Mouse (Mus musculus): ENCODE results near the gene Tshb. TPM values are rescaled to one million over a fixed set of nuclear protein-coding genes. Genes with fewer than 3 reads are reported as not detected.

Tshb gene
- polyA plus RNA-seq, 1 experiment from 2014 or later: 9.0 TPM

DNA sequence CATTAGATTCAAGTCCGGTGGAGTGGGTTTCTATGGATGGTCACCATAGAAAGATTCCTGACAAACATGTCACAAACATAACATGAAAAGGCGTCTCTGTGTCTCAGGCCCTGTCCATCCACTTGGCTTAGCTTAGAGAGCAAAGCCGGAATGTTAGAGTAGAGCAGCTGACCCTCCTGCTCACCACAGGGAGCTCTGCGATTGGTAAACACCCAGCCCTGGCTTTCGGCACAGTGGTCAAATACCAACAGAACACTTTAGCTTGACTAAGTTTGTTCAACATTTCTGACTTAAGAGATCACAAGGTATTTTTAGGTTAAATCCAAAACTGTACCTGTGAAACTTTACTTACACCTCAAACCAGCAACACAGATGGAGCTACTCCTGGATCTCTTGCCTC, 31.4 kb downstream of the Tshb start:
- H3K27ac ChIP-seq (ENCODE audit: low read length): peak overlapping the region; percentile 84

GRCm38 (mm10) chr3:102748686-102749085, 33.8 kb downstream of the Tshb start:
- no peak for DNase-seq (ENCODE audit: low spot score)
- Histone ChIP-seq H3K27me3 (replicated peaks; ENCODE audit: insufficient read depth, low read length) (no peaks in the 10 kb centered on the region), H3K4me3 (ENCODE audit: low read depth, low read length) (no peak overlapping the region), H3K36me3 (ENCODE audit: insufficient read depth, low read length) (no peaks in the 10 kb centered on the region), H3K27ac (ENCODE audit: low read length) (peak overlapping the region; percentile 38; the same call in 1 of the 2 replicates), H3K9ac (replicated peaks; ENCODE audit: low read depth) (no peak overlapping the region), H3K4me2 (replicated peaks; ENCODE audit: low read depth, low read length) (no peak overlapping the region), H3K9me3 (ENCODE audit: low read length) (no peaks in the 10 kb centered on the region), H3K4me1 (ENCODE audit: insufficient read depth, low read depth, low read length) (peaks cover 16% of the 10 kb centered on the region)
- no peak for TF ChIP-seq EP300 (IDR thresholded peaks at IDR 0.05)
- no peak for TF ChIP-seq CTCF (IDR thresholded peaks at IDR 0.05)
- no peak for ATAC-seq
- WGBS: 88% methylated on average over 5 of the region's 5 CpGs

More for the DNA sequence above, 31.4 kb downstream of the Tshb start:
- peaks cover 9% of the 10 kb centered on the region; the same call in 1 of the 2 replicates for H3K4me1 ChIP-seq (ENCODE audit: insufficient read depth, low read depth, low read length)
- WGBS: 53% methylated on average over 5 of the region's 5 CpGs
- no peak overlapping the region for H3K4me2 ChIP-seq (replicated peaks; ENCODE audit: low read depth, low read length)
- H3K4me3 ChIP-seq (ENCODE audit: low read depth, low read length): no peak overlapping the region
- no peak overlapping the region for H3K9ac ChIP-seq (replicated peaks; ENCODE audit: low read depth)
- no peaks in the 10 kb centered on the region for H3K27me3 ChIP-seq (replicated peaks; ENCODE audit: insufficient read depth, low read length)
- TF ChIP-seq EP300 (IDR thresholded peaks at IDR 0.05) (peak; percentile 88), CTCF (IDR thresholded peaks at IDR 0.05) (no peak)
- DNase-seq (ENCODE audit: low spot score): peak; percentile 90
- peak; percentile 91 for ATAC-seq
- 0 out of 2 replicates have a peak, but pooled peaks cover 4% of the 10 kb centered on the region for H3K36me3 ChIP-seq (ENCODE audit: insufficient read depth, low read length)
- no peaks in the 10 kb centered on the region for H3K9me3 ChIP-seq (ENCODE audit: low read length)

DNA sequence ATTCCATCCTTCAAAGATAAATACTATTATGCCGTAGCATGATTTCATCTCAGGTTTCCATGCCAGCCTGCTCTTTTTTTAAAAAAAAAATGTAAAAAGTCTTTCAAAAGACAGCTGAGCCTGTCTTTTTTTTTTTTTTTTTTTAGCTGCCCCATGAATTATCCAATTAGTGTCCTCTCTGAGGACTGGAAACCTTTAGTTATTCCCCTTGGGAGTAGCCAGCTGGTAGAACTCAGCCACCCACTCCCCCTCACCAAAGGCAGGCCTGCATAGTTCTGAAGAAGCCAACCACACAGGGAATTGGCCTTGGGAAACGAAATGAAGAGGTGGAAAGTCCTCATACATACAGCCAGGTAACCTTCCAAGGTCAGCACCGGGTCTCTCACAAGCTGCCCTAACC, 34.5 kb downstream of the Tshb start:
- H3K4me3 ChIP-seq (ENCODE audit: low read depth, low read length): no peak overlapping the region
- TF ChIP-seq EP300 (IDR thresholded peaks at IDR 0.05) (no peak), CTCF (IDR thresholded peaks at IDR 0.05) (no peak)
- 0 out of 2 replicates have a peak overlapping the region, but pooled peaks have one; percentile 38 for H3K27ac ChIP-seq (ENCODE audit: low read length)
- no peak overlapping the region for H3K9ac ChIP-seq (replicated peaks; ENCODE audit: low read depth)
- DNase-seq (ENCODE audit: low spot score) (no peak), ATAC-seq (no peak)
- WGBS: 67% methylated on average over 3 of the region's 3 CpGs
- H3K36me3 ChIP-seq (ENCODE audit: insufficient read depth, low read length): no peaks in the 10 kb centered on the region
- H3K4me2 ChIP-seq (replicated peaks; ENCODE audit: low read depth, low read length): no peak overlapping the region
- no peaks in the 10 kb centered on the region for H3K27me3 ChIP-seq (replicated peaks; ENCODE audit: insufficient read depth, low read length)
- peaks cover 17% of the 10 kb centered on the region for H3K4me1 ChIP-seq (ENCODE audit: insufficient read depth, low read depth, low read length)
- H3K9me3 ChIP-seq (ENCODE audit: low read length): no peaks in the 10 kb centered on the region

DNA sequence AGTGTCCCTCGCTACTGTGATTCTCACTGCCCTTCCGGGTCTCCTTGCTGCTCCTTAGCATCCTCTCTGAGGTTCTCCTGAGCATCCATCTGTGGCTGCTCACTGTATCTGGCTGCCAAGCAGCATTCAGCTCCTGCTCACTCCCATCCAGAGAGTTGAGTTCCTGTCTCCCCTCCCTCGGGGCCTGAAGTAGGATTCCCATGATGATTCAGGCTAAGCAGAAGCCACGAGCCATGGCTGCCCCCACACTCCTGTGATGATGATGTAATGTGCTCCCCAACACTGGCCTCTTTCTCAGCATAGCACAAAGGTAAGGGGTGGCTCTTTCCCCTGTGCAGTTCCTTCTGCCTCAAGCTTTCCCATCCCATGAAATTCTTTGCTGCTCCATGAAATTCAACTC, 36.3 kb downstream of the Tshb start:
- Histone ChIP-seq H3K27ac (ENCODE audit: low read length) (no peak overlapping the region), H3K4me2 (replicated peaks; ENCODE audit: low read depth, low read length) (no peak overlapping the region), H3K36me3 (ENCODE audit: insufficient read depth, low read length) (no peaks in the 10 kb centered on the region), H3K27me3 (replicated peaks; ENCODE audit: insufficient read depth, low read length) (no peaks in the 10 kb centered on the region), H3K9me3 (ENCODE audit: low read length) (no peaks in the 10 kb centered on the region), H3K4me3 (ENCODE audit: low read depth, low read length) (no peak overlapping the region), H3K4me1 (ENCODE audit: insufficient read depth, low read depth, low read length) (peaks cover 17% of the 10 kb centered on the region), H3K9ac (replicated peaks; ENCODE audit: low read depth) (no peak overlapping the region)
- no peak for ATAC-seq
- no peak for DNase-seq (ENCODE audit: low spot score)
- TF ChIP-seq CTCF (IDR thresholded peaks at IDR 0.05) (no peak), EP300 (IDR thresholded peaks at IDR 0.05) (no peak)
- WGBS: 80% methylated on average over 4 of the region's 4 CpGs

- no peak overlapping the region for H3K4me2 ChIP-seq (replicated peaks; ENCODE audit: low read depth, low read length)
- no peak overlapping the region for H3K4me3 ChIP-seq (ENCODE audit: low read depth, low read length)
- no peaks in the 10 kb centered on the region for H3K36me3 ChIP-seq (ENCODE audit: insufficient read depth, low read length)
- H3K27ac ChIP-seq (ENCODE audit: low read length): peak overlapping the region; percentile 93
- WGBS: 24% methylated on average over 5 of the region's 5 CpGs
- H3K27me3 ChIP-seq (replicated peaks; ENCODE audit: insufficient read depth, low read length): no peaks in the 10 kb centered on the region
- H3K4me1 ChIP-seq (ENCODE audit: insufficient read depth, low read depth, low read length): peaks cover 8% of the 10 kb centered on the region
- H3K9ac ChIP-seq (replicated peaks; ENCODE audit: low read depth): no peak overlapping the region
- peak; percentile 74 for DNase-seq (ENCODE audit: low spot score)
- H3K9me3 ChIP-seq (ENCODE audit: low read length): no peaks in the 10 kb centered on the region
- TF ChIP-seq CTCF (IDR thresholded peaks at IDR 0.05) (no peak), EP300 (IDR thresholded peaks at IDR 0.05) (peak; percentile 26; the same call in 1 of the 2 replicates)
- ATAC-seq: peak; percentile 60
Observed at GRCm38 (mm10) chr3:102744657-102745056, 37.9 kb downstream of the Tshb start.

DNA sequence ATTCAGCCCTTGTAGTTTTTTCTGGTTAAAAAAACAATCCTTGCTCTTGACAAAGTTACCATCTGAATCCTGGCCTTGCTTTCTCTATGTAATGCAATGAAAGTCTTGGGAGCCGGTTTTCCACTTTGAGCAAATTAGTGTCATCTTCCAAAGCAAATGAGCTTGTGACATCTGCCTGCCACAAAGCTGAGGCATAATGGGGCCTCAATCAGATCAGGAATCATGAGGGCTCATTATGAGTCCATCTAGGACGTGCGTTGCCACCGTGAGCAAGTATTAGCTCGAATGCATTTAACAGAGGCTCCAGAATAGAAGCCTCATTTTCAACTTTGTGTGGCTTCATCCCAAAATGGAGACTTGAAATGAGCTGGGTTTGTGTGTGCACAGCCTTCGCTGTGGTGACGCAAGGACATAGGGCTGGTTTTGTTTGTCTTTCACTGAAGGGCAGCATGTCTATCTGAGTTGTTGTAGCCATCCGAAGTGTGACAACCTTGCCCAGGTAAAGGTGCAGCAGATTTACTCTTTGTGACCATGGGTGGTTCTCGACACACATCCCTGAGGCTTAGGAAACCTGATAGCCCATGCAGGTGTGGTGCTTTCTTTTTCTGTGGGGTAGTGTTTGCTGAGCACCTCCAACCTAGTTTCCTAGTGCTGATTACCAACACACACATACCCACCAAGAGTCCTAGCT, 38.6 kb downstream of the Tshb start:
- DNase-seq (ENCODE audit: low spot score) (no peak), ATAC-seq (peak; percentile 4; the same call in 1 of the 2 replicates)
- H3K27ac ChIP-seq (ENCODE audit: low read length): peak overlapping the region; percentile 93
- no peak overlapping the region for H3K4me3 ChIP-seq (ENCODE audit: low read depth, low read length)
- H3K4me2 ChIP-seq (replicated peaks; ENCODE audit: low read depth, low read length): no peak overlapping the region
- H3K9me3 ChIP-seq (ENCODE audit: low read length): no peaks in the 10 kb centered on the region
- 72% methylated on average over 9 of the region's 9 CpGs for WGBS
- H3K36me3 ChIP-seq (ENCODE audit: insufficient read depth, low read length): no peaks in the 10 kb centered on the region
- H3K27me3 ChIP-seq (replicated peaks; ENCODE audit: insufficient read depth, low read length): no peaks in the 10 kb centered on the region
- H3K4me1 ChIP-seq (ENCODE audit: insufficient read depth, low read depth, low read length): peaks cover 11% of the 10 kb centered on the region
- H3K9ac ChIP-seq (replicated peaks; ENCODE audit: low read depth): no peak overlapping the region
- no peak for TF ChIP-seq EP300 (IDR thresholded peaks at IDR 0.05)
- TF ChIP-seq CTCF (IDR thresholded peaks at IDR 0.05): no peak
